Mouse (Mus musculus) CD8-positive naive resting alpha-beta T cell, adult 57 days (primary cell): ENCODE data around the gene Sdha. TPM values are rescaled to one million over a fixed set of nuclear protein-coding genes. Genes with fewer than 3 reads are reported as not detected.

Experiments
- total RNA-seq: library from RNA; stranded (reverse); gene quantifications from one replicate; pipeline ENCODE4 v1.2.4, GENCODE M21; 2023

The Sdha gene
- 144 TPM for total RNA-seq

GRCm38 (mm10) chr13:74349566-74350434 is at the start of gene Sdha, which contains the start of gene Ccdc127:
Sdha (minus strand) TSS chr13:74350280.
Ccdc127 (plus strand) TSS chr13:74350309.

GRCm38 (mm10) chr13:74399298-74399839 is 49.3 kb upstream of the Sdha start, which contains the start of gene Ftl1-ps1:
Ftl1-ps1 (plus strand) TSS chr13:74399694.

GRCm38 (mm10) chr13:74390371-74390990 is 40.4 kb upstream of the Sdha start, which contains the start of gene Zfp72:
Zfp72 (minus strand) TSS chr13:74390836.

GRCm38 (mm10) chr13:74363859-74364235 is 13.8 kb upstream of the Sdha start, which contains the start of gene Lrrc14b:
Lrrc14b (minus strand) TSS chr13:74364005.

GRCm38 (mm10) chr13:74317170-74317849 is 32.8 kb downstream of the Sdha start, which contains the start of gene Pdcd6:
Pdcd6 (minus strand) TSS chr13:74317580.

GRCm38 (mm10) chr13:74292167-74292566 is 57.9 kb downstream of the Sdha start, which contains the start of gene Ahrr:
Ahrr (minus strand) TSS chr13:74292331.

Other genes starting within 250 kb of the Sdha start
- not detected for gene Slc9a3, start 228.8 kb downstream of the Sdha start, total RNA-seq
- 44.8 TPM for gene Exoc3, start 141.5 kb downstream of the Sdha start, total RNA-seq
- 0.77 TPM for gene Ahrr, start 57.9 kb downstream of the Sdha start, total RNA-seq
- gene Pdcd6, start 32.7 kb downstream of the Sdha start, total RNA-seq = 113 TPM
- 24.3 TPM for gene Ccdc127, start within 50 bp of the Sdha start, total RNA-seq
- not detected for gene Lrrc14b, start 13.7 kb upstream of the Sdha start, total RNA-seq
- gene Zfp72, start 40.6 kb upstream of the Sdha start, total RNA-seq = 0.67 TPM
- 339 TPM for gene Ftl1-ps1, start 49.4 kb upstream of the Sdha start, total RNA-seq
- gene Zfp825, start 143.7 kb upstream of the Sdha start, total RNA-seq = 7.8 TPM